Mouse (Mus musculus): ENCODE measurements at regions not wholly inside any gene's neighbourhood (a gene's known extent, or its start where the extent isn't known, plus 50 kb on each side); places are given as distances from the start of the nearest gene placed in this dataset.
"Not testable (repeated sequence)": the region's sequence is repeated elsewhere in the genome, so short reads cannot be mapped to it uniquely, and the experiment has no call there.

GRCm38 (mm10) chr12:5764026-5764425 lies 388.5 kb upstream of the Klhl29 start:
- no peak for DNase-seq (ENCODE audit: low spot score in 2 of 2)

GRCm38 (mm10) chr12:5762306-5762927 lies 386.9 kb upstream of the Klhl29 start:
- DNase-seq (ENCODE audit: low spot score in 2 of 2), result peak; percentile 53 to 74

GRCm38 (mm10) chr12:5759485-5759884 lies 384.0 kb upstream of the Klhl29 start:
- no peak for DNase-seq (ENCODE audit: low spot score in 2 of 2)

- peak; percentile 16 to 30 for DNase-seq (ENCODE audit: low spot score in 2 of 2)
These were observed 382.3 kb upstream of the Klhl29 start for GRCm38 (mm10) chr12:5757766-5758165.

GRCm38 (mm10) chr12:5757361-5757760 lies 381.9 kb upstream of the Klhl29 start:
- no peak for DNase-seq (ENCODE audit: low spot score in 2 of 2)

- DNase-seq (ENCODE audit: low spot score in 2 of 2), result no peak
These were observed 378.3 kb upstream of the Klhl29 start for GRCm38 (mm10) chr12:5753831-5754230.

GRCm38 (mm10) chr12:5744086-5744709 lies 368.7 kb upstream of the Klhl29 start:
- no peak for DNase-seq (ENCODE audit: low spot score in 2 of 2)

GRCm38 (mm10) chr12:5736066-5736465 lies 360.6 kb upstream of the Klhl29 start:
- no peak for DNase-seq (ENCODE audit: low spot score in 2 of 2)

- no peak for DNase-seq (ENCODE audit: low spot score in 2 of 2)
These were observed 359.4 kb upstream of the Klhl29 start for GRCm38 (mm10) chr12:5734902-5735301.

GRCm38 (mm10) chr12:5723113-5723512 lies 347.6 kb upstream of the Klhl29 start:
- no peak for DNase-seq (ENCODE audit: low spot score in 2 of 2)

GRCm38 (mm10) chr12:5717527-5717926 lies 342.0 kb upstream of the Klhl29 start:
- not testable (repeated sequence) for DNase-seq (ENCODE audit: low spot score in 2 of 2)

GRCm38 (mm10) chr12:5698778-5699454 lies 323.4 kb upstream of the Klhl29 start:
- DNase-seq (ENCODE audit: low spot score in 2 of 2), result no peak

GRCm38 (mm10) chr12:5682182-5682581 lies 306.7 kb upstream of the Klhl29 start:
- DNase-seq (ENCODE audit: low spot score in 2 of 2), result no peak

- DNase-seq (ENCODE audit: low spot score in 2 of 2), result not testable (repeated sequence)
These were observed 302.6 kb upstream of the Klhl29 start for GRCm38 (mm10) chr12:5678126-5678525.

- peak; percentile 14 to 35 for DNase-seq (ENCODE audit: low spot score in 2 of 2)
These were observed 293.0 kb upstream of the Klhl29 start for GRCm38 (mm10) chr12:5668486-5668885.

- no peak for DNase-seq (ENCODE audit: low spot score in 2 of 2)
These were observed 262.2 kb upstream of the Klhl29 start for GRCm38 (mm10) chr12:5637571-5638275.

- no peak for DNase-seq (ENCODE audit: low spot score in 2 of 2)
These were observed 258.5 kb upstream of the Klhl29 start for GRCm38 (mm10) chr12:5633971-5634370.

GRCm38 (mm10) chr12:5601084-5601654 lies 225.7 kb upstream of the Klhl29 start:
- DNase-seq (ENCODE audit: low spot score in 2 of 2), result no peak

- peak; percentile 37 to 44 for DNase-seq (ENCODE audit: low spot score in 2 of 2)
These were observed 223.9 kb upstream of the Klhl29 start for GRCm38 (mm10) chr12:5599426-5599825.

GRCm38 (mm10) chr12:5598961-5599360 lies 223.5 kb upstream of the Klhl29 start:
- peak in 1 of 2 experiments; percentile 10 for DNase-seq (ENCODE audit: low spot score in 2 of 2)

GRCm38 (mm10) chr12:5572831-5573230 lies 197.3 kb upstream of the Klhl29 start:
- no peak for DNase-seq (ENCODE audit: low spot score in 2 of 2)

GRCm38 (mm10) chr12:5568941-5569340 lies 193.5 kb upstream of the Klhl29 start:
- DNase-seq (ENCODE audit: low spot score in 2 of 2), result no peak
